Mouse (Mus musculus) limb, embryonic 15.5 days (tissue): ENCODE data around the gene Vsx2. TPM values are rescaled to one million over a fixed set of nuclear protein-coding genes. Genes with fewer than 3 reads are reported as not detected.
"Not testable (repeated sequence)": the region's sequence is repeated elsewhere in the genome, so short reads cannot be mapped to it uniquely, and the experiment has no call there.

Experiments
- ATAC-seq: fragments of 200-750 bp; cut with Nextera tagmentation; 2 replicates; pipeline ENCODE4 v1.8.0; 2017; ENCODE audit warnings: low read depth, moderate TSS enrichment; ENCODE audit not compliant: insufficient number of reproducible peaks, low FRiP score, low TSS enrichment
- H3K27ac ChIP-seq: fragments of 300-500 bp; sonication (generic); 2 replicates; pipeline ENCODE4 v1.5.1; 2015; ENCODE audit warnings: moderate library complexity, mild to moderate bottlenecking, inconsistent platforms
- H3K27me3 ChIP-seq: fragments of 300-500 bp; sonication (generic); 2 replicates; pipeline ENCODE4 v1.6.1; 2015; ENCODE audit warnings: inconsistent platforms
- H3K36me3 ChIP-seq: fragments of 300-500 bp; sonication (generic); 2 replicates; pipeline ENCODE4 v1.6.1; 2015; ENCODE audit warnings: inconsistent platforms
- H3K4me1 ChIP-seq: fragments of 300-500 bp; sonication (generic); 2 replicates; pipeline ENCODE4 v1.6.1; 2015; ENCODE audit warnings: inconsistent platforms
- H3K4me2 ChIP-seq: fragments of 300-500 bp; sonication (generic); 2 replicates; pipeline ENCODE4 v1.6.1; 2015; ENCODE audit warnings: mild to moderate bottlenecking, inconsistent platforms
- H3K4me3 ChIP-seq: fragments of 300-500 bp; sonication (generic); 2 replicates; pipeline ENCODE4 v1.5.1; 2015; ENCODE audit warnings: mild to moderate bottlenecking, inconsistent platforms
- H3K9ac ChIP-seq: fragments of 300-500 bp; sonication (generic); 2 replicates; pipeline ENCODE4 v1.6.1; 2015; ENCODE audit warnings: inconsistent platforms
- H3K9me3 ChIP-seq: fragments of 300-500 bp; sonication (generic); 2 replicates; pipeline ENCODE4 v1.6.1; 2016; ENCODE audit warnings: inconsistent platforms
- WGBS: fragments of 180-500 bp; shearing (Covaris S2); methylation state at CpG from one replicate; pipeline ENCODE4 v1.1.7; 2015; 5-methylcytosine and 5-hydroxymethylcytosine counted together
- polyA plus RNA-seq: library from polyadenylated mRNA; unstranded; fragments of >200 nt; fragmentation: Nextera tagmentation; extraction: Ambion mirVana; gene quantifications from 2 replicates; pipeline ENCODE4 v1.2.1, GENCODE M21; 2015

Vsx2 gene
- polyA plus RNA-seq, result 0.09 and 0.19 TPM in 2 replicates

DNA sequence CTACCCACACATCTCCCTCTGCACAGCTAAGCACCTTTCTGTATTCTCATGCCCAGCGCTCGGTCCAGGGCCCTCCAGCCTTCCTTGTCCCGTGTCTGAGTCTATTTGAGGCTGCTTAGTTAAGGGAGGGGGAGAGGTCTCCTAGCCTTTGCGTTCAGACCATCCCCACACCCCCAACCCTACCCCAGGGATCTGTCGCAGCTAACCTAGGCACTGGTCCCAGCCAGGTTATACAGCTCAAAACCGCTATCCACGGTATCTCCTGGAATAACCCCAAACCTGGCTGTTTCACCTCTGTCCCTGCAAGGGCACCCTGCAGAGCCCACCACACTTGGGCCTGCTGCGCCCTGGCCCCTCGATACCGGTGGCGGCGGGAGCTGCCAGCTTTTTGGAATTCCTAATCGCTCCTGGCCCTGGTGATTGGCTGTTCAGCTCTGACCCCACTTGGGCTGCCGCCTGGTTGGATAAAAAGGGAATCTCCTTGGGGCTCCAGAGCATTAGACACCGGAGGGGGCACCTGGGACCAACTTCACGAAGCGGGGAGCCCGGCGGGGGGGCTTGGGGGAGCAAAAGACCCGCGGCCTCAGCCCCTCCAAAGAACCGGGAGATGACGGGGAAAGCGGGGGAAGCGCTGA is at the start of gene Vsx2:
Gene Vsx2 (plus strand): TSS at position 427 of the 635 bp plus-strand sequence.
- H3K4me3 ChIP-seq, result peak within 1 kb of the TSS; percentile 7
- H3K9ac ChIP-seq, result no peak within 1 kb of the TSS
- ATAC-seq, result no peak
- H3K27ac ChIP-seq, result no peak within 1 kb of the TSS
- no peaks in the 10 kb centered on the region for H3K36me3 ChIP-seq
- WGBS, result 4% methylated on average over 25 of the region's 25 CpGs
- H3K4me1 ChIP-seq, result peaks cover 27% of the 10 kb centered on the region
- peaks cover 83% of the 10 kb centered on the region for H3K27me3 ChIP-seq
- H3K9me3 ChIP-seq, result no peaks in the 10 kb centered on the region
- H3K4me2 ChIP-seq, result peak within 1 kb of the TSS; percentile 6

DNA sequence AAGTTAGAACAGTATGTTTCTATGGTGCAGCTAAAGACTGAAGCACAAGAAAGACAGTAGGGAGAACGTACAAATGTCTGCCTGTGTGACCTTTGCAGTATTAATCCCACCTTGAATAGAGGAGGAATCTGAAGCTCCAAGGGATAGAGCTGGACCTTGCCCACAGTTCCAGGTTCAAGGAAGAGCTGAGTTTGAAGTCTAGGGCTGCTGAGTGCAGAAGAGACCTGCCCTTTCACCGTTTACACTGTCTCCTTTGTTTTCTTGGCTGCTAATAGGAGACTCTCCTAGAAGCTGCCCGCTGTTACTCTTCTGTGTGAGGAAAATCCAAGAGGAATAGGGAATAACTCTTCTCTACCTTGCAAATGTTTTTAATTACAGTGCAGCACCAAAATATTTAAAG is 45.8 kb upstream of the Vsx2 start:
- Histone ChIP-seq H3K27ac (0 out of 2 replicates have a peak overlapping the region, but pooled peaks have one; percentile 61), H3K9ac (no peak overlapping the region), H3K4me3 (no peak overlapping the region), H3K4me2 (no peak overlapping the region), H3K4me1 (peaks cover 17% of the 10 kb centered on the region; the same call in 1 of the 2 replicates), H3K36me3 (no peaks in the 10 kb centered on the region), H3K9me3 (no peaks in the 10 kb centered on the region), H3K27me3 (no peaks in the 10 kb centered on the region)
- WGBS, result 20% methylated on average over 3 of the region's 3 CpGs
- ATAC-seq, result no peak

DNA sequence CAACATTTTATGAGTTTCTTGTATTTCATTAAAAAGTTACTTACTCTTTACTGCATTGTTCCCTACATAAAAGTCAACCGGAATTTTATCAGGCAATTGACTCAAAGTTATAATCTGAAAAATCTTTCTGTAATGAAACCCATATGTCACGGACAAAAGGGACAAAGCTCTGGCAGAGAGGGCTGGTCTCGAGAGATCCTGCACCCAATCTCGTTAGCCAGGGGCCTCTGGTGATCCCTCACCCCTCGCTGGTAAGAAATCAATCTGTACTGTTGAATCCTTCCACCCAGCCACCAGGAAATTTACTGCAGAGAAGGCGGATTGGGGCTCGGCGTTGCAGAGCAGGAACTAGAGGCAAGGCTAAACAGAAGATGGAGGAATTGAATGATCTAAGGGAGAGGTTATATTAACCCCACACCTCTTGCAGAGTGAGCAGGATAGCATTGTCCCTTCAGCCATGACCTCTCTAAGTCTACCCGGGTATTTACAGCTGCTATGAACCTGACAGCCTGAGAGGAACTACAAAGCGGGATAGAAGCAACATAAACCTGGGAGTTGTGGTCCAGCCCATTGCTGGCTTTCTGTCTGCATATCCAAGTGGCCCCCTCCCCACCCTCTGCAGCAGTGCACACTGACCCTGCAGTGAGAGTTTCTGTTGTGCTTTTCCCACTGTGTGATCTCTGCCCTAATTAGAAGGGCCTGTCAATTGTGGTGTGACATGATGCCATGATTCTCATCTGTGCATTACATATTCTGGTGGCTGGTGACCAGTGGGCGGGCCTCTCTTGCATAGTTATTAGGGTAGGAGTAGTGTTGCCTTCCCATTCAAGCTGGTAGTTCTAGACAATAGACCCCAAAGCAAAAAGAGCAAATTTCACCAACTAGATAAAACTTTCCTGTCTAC is 45.2 kb upstream of the Vsx2 start:
- no peak overlapping the region for H3K4me3 ChIP-seq
- peak overlapping the region; percentile 61; the same call in 1 of the 2 replicates for H3K27ac ChIP-seq
- 29% methylated on average over 11 of the region's 11 CpGs for WGBS
- H3K4me2 ChIP-seq, result no peak overlapping the region
- H3K9me3 ChIP-seq, result no peaks in the 10 kb centered on the region
- ATAC-seq, result no peak
- H3K36me3 ChIP-seq, result no peaks in the 10 kb centered on the region
- H3K4me1 ChIP-seq, result peaks cover 17% of the 10 kb centered on the region; the same call in 1 of the 2 replicates
- no peak overlapping the region for H3K9ac ChIP-seq
- H3K27me3 ChIP-seq, result no peaks in the 10 kb centered on the region

DNA sequence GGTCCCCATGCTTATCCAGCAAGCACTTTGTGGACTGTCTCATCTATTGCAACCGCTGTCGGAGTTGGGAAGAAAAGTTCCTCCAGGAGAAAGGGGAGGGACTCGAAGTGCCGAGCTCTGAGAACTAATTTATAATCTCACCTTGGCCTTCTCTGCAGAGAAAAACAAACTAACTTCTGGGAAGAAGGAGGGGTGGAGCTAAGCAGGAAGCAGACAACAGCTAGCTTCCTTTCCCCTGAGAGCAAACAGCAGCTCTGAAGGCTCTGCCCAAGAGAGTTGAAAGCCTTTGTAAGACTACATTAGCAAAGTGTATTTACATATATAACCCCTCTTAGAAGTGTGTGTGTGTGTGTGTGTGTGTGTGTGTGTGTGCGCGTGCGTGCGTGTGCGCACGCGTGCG is 44.1 kb upstream of the Vsx2 start:
- no peaks in the 10 kb centered on the region for H3K27me3 ChIP-seq
- H3K4me2 ChIP-seq, result no peak overlapping the region
- 85% methylated on average over 12 of the region's 12 CpGs for WGBS
- no peak overlapping the region for H3K9ac ChIP-seq
- no peak overlapping the region for H3K27ac ChIP-seq
- ATAC-seq, result no peak
- H3K4me1 ChIP-seq, result peaks cover 17% of the 10 kb centered on the region; the same call in 1 of the 2 replicates
- H3K9me3 ChIP-seq, result no peaks in the 10 kb centered on the region
- H3K36me3 ChIP-seq, result no peaks in the 10 kb centered on the region
- H3K4me3 ChIP-seq, result no peak overlapping the region

DNA sequence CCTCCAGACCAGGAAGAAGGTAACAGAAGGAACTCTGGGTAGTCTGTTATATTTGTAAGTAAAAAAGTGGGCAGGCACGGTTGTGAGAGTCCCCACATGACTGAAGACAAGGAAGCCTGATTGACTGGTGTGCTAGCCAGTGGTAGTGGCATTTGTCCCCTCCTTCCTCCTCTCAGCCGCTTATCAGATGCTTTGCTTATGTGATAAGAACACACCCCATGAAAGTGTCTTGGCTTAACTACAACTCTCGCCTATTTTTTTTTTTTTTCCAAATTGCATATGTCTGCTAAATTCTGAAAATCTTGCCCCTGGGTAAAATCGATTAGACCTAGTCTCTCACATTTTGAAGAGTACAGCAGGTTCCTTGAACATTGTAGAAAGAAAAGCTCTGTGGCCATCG is 39.1 kb upstream of the Vsx2 start:
- no peak for ATAC-seq
- H3K4me3 ChIP-seq, result no peak overlapping the region
- WGBS, result 80% methylated on average over 5 of the region's 5 CpGs
- H3K27me3 ChIP-seq, result no peaks in the 10 kb centered on the region
- H3K9ac ChIP-seq, result no peak overlapping the region
- no peaks in the 10 kb centered on the region for H3K9me3 ChIP-seq
- H3K4me1 ChIP-seq, result 0 out of 2 replicates have a peak, but pooled peaks cover 3% of the 10 kb centered on the region
- H3K36me3 ChIP-seq, result peaks cover 2% of the 10 kb centered on the region; the same call in 1 of the 2 replicates
- no peak overlapping the region for H3K4me2 ChIP-seq
- no peak overlapping the region for H3K27ac ChIP-seq

DNA sequence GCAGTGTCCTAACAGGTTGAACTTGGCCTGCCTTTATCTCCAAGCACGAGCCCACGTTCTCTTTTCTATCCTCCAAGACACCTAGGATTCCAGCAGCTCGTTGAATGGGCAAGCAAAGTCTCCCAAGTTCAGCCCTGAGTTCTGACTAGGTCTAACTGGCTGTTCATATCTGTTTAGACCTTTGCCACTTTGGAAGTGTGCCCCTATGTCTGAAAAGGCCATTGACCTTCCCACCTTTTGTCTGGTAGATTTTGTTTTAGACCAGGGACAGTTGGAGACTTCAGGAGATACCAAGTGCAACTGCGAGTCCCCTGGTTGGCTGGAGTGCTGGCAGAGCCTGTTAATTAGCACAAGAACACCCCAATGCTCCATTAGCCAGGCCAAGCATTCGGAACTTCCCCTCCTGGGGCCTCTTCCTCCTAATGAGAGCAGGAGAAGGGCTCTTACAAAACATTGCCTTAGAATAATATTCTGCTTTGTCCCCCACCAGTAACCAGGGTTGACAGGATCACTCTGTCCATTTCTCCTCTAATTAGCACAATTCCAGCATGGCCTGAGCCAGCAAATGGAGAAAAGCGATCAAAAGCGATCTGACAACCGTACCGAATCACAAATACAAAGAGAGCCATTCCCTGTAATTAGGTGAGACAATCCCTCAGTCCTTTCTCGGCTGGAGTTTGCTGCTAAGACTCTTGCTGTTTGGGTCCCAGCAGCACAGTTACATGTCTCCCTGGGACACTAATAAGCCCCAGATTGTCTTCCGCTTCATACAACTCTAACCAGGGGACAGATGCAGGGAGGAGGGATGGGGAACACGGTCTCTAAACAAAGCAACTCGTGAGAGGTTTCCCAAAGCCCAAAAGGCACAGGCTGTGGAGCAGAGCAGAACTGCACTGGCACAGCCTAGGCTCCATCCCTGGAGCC is 37.4 kb upstream of the Vsx2 start:
- Histone ChIP-seq H3K4me1 (no peaks in the 10 kb centered on the region), H3K27ac (no peak overlapping the region), H3K4me2 (no peak overlapping the region), H3K4me3 (no peak overlapping the region), H3K36me3 (peaks cover 2% of the 10 kb centered on the region; the same call in 1 of the 2 replicates), H3K9ac (no peak overlapping the region), H3K9me3 (no peaks in the 10 kb centered on the region), H3K27me3 (no peaks in the 10 kb centered on the region)
- WGBS, result 61% methylated on average over 13 of the region's 13 CpGs
- no peak for ATAC-seq

DNA sequence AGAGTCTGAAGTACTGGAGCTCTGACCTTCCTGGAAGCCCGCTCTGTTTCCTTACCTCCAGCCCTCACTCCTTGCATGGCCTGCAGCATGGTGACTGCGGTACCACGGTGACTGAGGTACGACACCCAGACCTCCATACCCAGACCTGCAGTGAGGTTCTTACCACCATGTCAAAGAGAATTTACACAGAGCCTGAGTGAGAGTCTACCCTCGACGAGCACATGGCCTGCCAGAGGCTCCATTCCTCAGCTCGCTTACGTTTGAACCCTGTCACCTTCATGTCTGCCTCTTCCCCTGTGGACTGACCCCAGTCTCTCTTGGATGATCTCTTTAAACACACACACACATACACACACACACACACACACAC is 36.7 kb upstream of the Vsx2 start:
- Histone ChIP-seq H3K9me3 (no peaks in the 10 kb centered on the region), H3K4me3 (no peak overlapping the region), H3K27me3 (no peaks in the 10 kb centered on the region), H3K36me3 (peaks cover 2% of the 10 kb centered on the region; the same call in 1 of the 2 replicates), H3K4me1 (no peaks in the 10 kb centered on the region), H3K27ac (no peak overlapping the region), H3K4me2 (no peak overlapping the region), H3K9ac (no peak overlapping the region)
- 83% methylated on average over 8 of the region's 8 CpGs for WGBS
- ATAC-seq, result no peak

DNA sequence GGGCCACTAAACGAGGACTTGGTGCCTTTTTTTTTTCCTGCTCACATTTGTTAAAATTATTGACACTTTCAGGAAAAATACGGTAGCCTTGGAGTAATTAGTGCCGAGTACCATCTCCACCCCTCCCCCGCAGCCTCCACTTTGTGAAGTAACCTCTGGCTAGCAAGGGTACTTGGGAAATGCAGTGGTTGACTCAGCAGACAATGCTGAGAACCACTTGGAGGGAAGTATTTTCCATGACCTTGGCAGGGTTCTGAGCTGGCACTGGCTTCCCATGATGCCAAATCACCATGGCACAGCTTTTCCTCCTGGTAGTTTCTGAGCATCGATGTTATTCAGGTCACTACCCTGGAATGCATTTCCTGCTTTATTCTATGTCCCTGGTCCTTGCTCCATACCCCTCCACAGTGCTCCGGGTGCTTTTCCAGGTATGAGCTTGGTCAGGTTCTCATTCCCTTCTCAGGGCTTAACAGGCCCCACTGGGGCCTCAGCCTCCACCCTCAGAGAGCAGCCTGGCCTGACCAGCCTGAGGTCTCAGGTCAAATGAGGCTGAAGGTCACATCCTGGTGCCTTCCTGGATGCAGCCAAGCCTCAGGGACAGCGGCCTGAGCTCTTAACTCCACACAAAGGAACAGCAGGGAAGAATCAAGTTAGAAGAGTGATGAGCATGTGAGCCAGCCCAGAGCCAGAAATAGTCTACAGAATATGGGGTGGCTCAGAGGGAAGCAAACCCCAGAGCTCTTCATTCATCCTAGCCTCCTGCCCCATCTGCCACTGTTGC is 35.7 kb upstream of the Vsx2 start:
- Histone ChIP-seq H3K27ac (no peak overlapping the region), H3K36me3 (peaks cover 2% of the 10 kb centered on the region; the same call in 1 of the 2 replicates), H3K9me3 (no peaks in the 10 kb centered on the region), H3K27me3 (no peaks in the 10 kb centered on the region), H3K9ac (no peak overlapping the region), H3K4me3 (no peak overlapping the region), H3K4me2 (no peak overlapping the region), H3K4me1 (no peaks in the 10 kb centered on the region)
- no peak for ATAC-seq
- 76% methylated on average over 7 of the region's 7 CpGs for whole genome bisulfite sequencing

DNA sequence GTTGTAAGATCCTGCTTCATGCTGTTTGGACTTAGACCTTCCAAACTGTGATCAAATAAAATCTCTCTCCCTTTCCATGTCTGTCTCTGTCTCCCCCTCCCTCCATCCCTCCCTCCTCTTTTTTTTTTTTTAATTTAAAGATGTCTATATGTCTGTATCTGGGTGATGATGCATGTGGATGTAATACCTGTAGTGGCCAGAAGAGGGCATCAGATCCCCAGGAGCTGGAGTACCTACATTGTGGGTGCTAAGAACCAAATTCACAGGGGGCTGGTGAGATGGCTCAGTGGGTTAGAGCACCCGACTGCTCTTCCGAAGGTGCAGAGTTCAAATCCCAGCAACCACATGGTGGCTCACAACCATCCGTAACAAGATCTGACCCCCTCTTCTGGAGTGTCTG is 30.0 kb upstream of the Vsx2 start:
- H3K36me3 ChIP-seq, H3K27me3 ChIP-seq, H3K4me3 ChIP-seq, ATAC-seq, H3K9me3 ChIP-seq, H3K9ac ChIP-seq, H3K4me2 ChIP-seq, H3K27ac ChIP-seq, H3K4me1 ChIP-seq: not testable (repeated sequence)
- WGBS, result 88% methylated on average over 3 of the region's 3 CpGs

DNA sequence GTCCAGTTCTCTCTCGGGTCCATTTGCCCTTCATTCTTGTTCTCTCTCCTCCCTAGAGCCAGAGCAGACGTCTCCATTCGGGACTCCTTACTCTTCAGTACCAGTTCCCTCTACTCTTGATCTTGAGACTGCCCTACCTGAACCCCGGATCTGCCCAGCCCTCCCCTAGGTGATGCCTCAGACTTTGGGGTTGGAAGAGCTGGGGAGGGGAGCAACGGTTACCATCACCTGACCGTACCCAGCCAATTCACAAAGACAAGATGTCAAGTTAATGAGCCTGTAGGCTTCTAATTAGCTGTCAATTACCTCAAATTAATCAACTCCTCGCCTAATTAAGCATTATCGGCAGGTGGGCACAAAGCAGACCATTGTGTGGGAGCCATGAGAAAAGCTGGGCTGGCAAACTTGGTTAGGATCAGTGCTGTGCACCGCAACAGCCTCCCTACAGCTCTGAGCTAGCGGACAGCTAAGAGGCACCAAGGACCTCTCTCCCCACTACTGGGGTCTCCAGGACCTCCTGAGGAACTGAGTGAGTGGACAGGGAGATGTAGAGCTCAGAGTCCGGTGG is 28.1 kb upstream of the Vsx2 start:
- no peaks in the 10 kb centered on the region for H3K9me3 ChIP-seq
- H3K4me3 ChIP-seq, result no peak overlapping the region
- H3K4me2 ChIP-seq, result no peak overlapping the region
- H3K27ac ChIP-seq, result no peak overlapping the region
- no peaks in the 10 kb centered on the region for H3K27me3 ChIP-seq
- no peak overlapping the region for H3K9ac ChIP-seq
- WGBS, result 81% methylated on average over 11 of the region's 11 CpGs
- no peaks in the 10 kb centered on the region for H3K36me3 ChIP-seq
- no peaks in the 10 kb centered on the region for H3K4me1 ChIP-seq
- ATAC-seq, result no peak

DNA sequence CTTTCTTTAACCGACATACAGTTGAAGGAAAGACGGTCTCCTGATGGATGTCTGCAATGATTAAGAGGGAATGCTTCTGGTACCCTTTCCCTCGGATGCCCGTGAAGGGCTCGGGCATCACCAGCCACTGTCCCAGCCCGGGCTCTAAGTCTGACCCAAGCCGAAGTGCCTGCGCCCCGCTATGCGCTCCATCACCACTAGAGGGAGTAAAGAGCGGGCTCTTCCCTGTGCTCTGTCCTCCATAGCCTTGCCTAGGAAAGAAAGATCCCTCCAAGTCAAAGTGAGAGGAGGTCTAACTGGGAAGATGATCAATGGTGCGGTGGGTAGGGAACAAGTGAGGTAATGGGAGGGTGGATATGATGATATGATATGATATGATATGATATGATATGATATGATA is 23.5 kb upstream of the Vsx2 start:
- Histone ChIP-seq H3K4me2 (no peak overlapping the region), H3K27ac (no peak overlapping the region), H3K36me3 (no peaks in the 10 kb centered on the region), H3K4me1 (no peaks in the 10 kb centered on the region), H3K9me3 (no peaks in the 10 kb centered on the region), H3K27me3 (no peaks in the 10 kb centered on the region), H3K4me3 (no peak overlapping the region), H3K9ac (no peak overlapping the region)
- ATAC-seq, result no peak
- WGBS, result 7% methylated on average over 12 of the region's 12 CpGs
